Mouse (Mus musculus) myocyte (in vitro differentiated cells): ENCODE measurements at regions not wholly inside any gene's neighbourhood (a gene's known extent, or its start where the extent isn't known, plus 50 kb on each side); places are given as distances from the start of the nearest gene placed in this dataset.

Source experiments
- POLR2A ChIP-seq: IDR thresholded peaks from one replicate; pipeline ENCODE4 v1.6.1; 2011; ENCODE audit warnings: low read depth, mild to moderate bottlenecking, control low read depth, moderate library complexity; ENCODE audit not compliant: insufficient read length
- USF1 ChIP-seq: IDR thresholded peaks from one replicate; pipeline ENCODE4 v1.6.1; 2011; ENCODE audit warnings: low read depth, mild to moderate bottlenecking, control low read depth, moderate library complexity

- TF ChIP-seq POLR2A (no peak), USF1 (no peak)
Measured at GRCm38 (mm10) chr1:155474973-155475372, 57.8 kb upstream of the Xpr1 start.
